8 mouse cellular contexts compared by ENCODE assay signal in the genomic region with DNA sequence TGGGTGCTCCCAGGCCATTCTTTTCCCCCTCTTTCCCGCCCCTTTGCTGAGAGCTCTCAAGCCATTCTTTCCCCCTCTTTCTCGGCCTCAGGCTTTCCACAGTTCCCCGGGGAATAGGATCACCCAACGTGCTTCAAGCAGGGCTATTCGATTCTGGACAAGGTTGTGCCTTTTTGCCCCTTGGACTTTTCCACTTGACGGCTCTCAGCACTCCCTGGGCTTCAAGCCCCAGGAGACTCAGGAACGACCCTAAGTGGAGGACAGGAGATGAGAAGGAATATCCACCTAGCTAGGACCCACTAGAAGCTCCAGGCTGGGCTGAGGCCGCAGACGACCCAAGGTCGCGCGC. TPM values are rescaled to one million over a fixed set of nuclear protein-coding genes. Genes with fewer than 3 reads are reported as not detected.
DNase-seq lines count a peak whose midpoint lies in the region; ATAC-seq and TF ChIP-seq lines count a peak whose summit lies in the region.

No protein-coding gene starts in this region.

- no peak for TF ChIP-seq POLR2A in bone marrow macrophage, adult 2 months (IDR thresholded peaks at IDR 0.05; ENCODE audit: borderline replicate concordance, low read depth, low read length)

- peaks cover 29% of the 10 kb centered on the region for H3K36me3 ChIP-seq in kidney, embryonic 14.5 days (ENCODE audit: control insufficient read depth, insufficient read depth, low read length)
- peaks cover 35% of the 10 kb centered on the region for H3K36me3 ChIP-seq in hindbrain, embryonic 10.5 days
- peaks cover 3% of the 10 kb centered on the region; the same call in 1 of the 2 replicates for H3K36me3 ChIP-seq in macrophage (ENCODE audit: inconsistent target)

- H3K27ac ChIP-seq in kidney, embryonic 14.5 days (ENCODE audit: low read depth, low read length): peak overlapping the region; percentile 95
- peak overlapping the region; percentile 63 for H3K27ac ChIP-seq in bone marrow macrophage, adult 2 months (ENCODE audit: insufficient read depth, low read depth, low read length)
- peak overlapping the region; percentile 96 for H3K27ac ChIP-seq in hindbrain, embryonic 10.5 days
- peak overlapping the region; percentile 57 for H3K27ac ChIP-seq in macrophage

- H3K9ac ChIP-seq in kidney, embryonic 14.5 days (ENCODE audit: low read depth, low read length): peak overlapping the region; percentile 93

- H3K4me3 ChIP-seq in kidney, embryonic 14.5 days (ENCODE audit: low read length): peak overlapping the region; percentile 78
- peak overlapping the region; percentile 71 for H3K4me3 ChIP-seq in bone marrow macrophage, adult 2 months (ENCODE audit: insufficient read depth, low read length)
- peak overlapping the region; percentile 86 for H3K4me3 ChIP-seq in hindbrain, embryonic 10.5 days
- peak overlapping the region; percentile 64 for H3K4me3 ChIP-seq in macrophage (ENCODE audit: inconsistent target)

- H3K4me2 ChIP-seq in kidney, embryonic 14.5 days (replicated peaks; ENCODE audit: low read depth, low read length): peak overlapping the region; percentile 86

- H3K79me2 ChIP-seq in macrophage (ENCODE audit: inconsistent target): peaks cover 76% of the 10 kb centered on the region

- ATAC-seq in kidney, embryonic 14.5 days (ENCODE audit: low FRiP score, low TSS enrichment): no peak

- no peak for TF ChIP-seq CTCF in bone marrow macrophage, adult 2 months (IDR thresholded peaks at IDR 0.05; ENCODE audit: low read depth, low read length)

- H3K9me3 ChIP-seq in kidney, embryonic 14.5 days (ENCODE audit: control insufficient read depth, low read length): no peaks in the 10 kb centered on the region
- H3K9me3 ChIP-seq in hindbrain, embryonic 10.5 days: no peaks in the 10 kb centered on the region

- no peak for DNase-seq in kidney, postnatal 4 days
- no peak for DNase-seq in hindbrain, embryonic 10.5 days (ENCODE audit: low spot score)
- DNase-seq in adrenal gland, adult (ENCODE audit: inconsistent age in 2 of 2, low spot score in 1 of 2): no peak
- no peak for DNase-seq in adipocyte (ENCODE audit: low spot score)
- DNase-seq in adrenal gland, postnatal 14 days: no peak

- 3% methylated on average over 12 of the region's 12 CpGs for WGBS in kidney, embryonic 14.5 days
- WGBS in hindbrain, embryonic 10.5 days: under 1% methylated on average over 12 of the region's 12 CpGs
- 2% methylated on average over 12 of the region's 12 CpGs for WGBS in macrophage (ENCODE audit: missing documents)

- H3K4me1 ChIP-seq in kidney, embryonic 14.5 days (ENCODE audit: control insufficient read depth, insufficient read depth, low read length): peaks cover 19% of the 10 kb centered on the region
- H3K4me1 ChIP-seq in bone marrow macrophage, adult 2 months (ENCODE audit: control insufficient read depth, insufficient read depth, low read length): peaks cover 50% of the 10 kb centered on the region
- H3K4me1 ChIP-seq in hindbrain, embryonic 10.5 days (replicated peaks): peaks cover 31% of the 10 kb centered on the region

- no peaks in the 10 kb centered on the region for H3K27me3 ChIP-seq in kidney, embryonic 14.5 days (ENCODE audit: control insufficient read depth, insufficient read depth, low read length)
- no peaks in the 10 kb centered on the region for H3K27me3 ChIP-seq in hindbrain, embryonic 10.5 days (ENCODE audit: insufficient read depth, poor library complexity, severe bottlenecking)

RNA-seq across cellular contexts. Expression of a gene that starts 0.7 kb away (rescaled TPM):
- 178 and 249 TPM in 2 replicates for polyA plus RNA-seq in kidney, embryonic 14.5 days (2014; fragmentation: Nextera tagmentation; extraction: Ambion mirVana)
- polyA plus RNA-seq in bone marrow macrophage, adult 2 months (2012; ENCODE audit: insufficient read depth, insufficient read length, missing spikeins): 94.5 and 97.1 TPM in 2 replicates
- polyA plus RNA-seq in hindbrain, embryonic 10.5 days (2016; fragmentation: Nextera tagmentation; extraction: Ambion mirVana): 269 and 286 TPM in 2 replicates
- total RNA-seq in macrophage (2018; cell fraction: chromatin; rRNA removed): 10 to 100 TPM in 21 of 26 experiments, 1 to 10 TPM in 5; 3.9 to 35.1 (median 20.3) TPM
- total RNA-seq in macrophage (2018; cell fraction: cytosol; rRNA removed): 10 to 100 TPM; 35.0 to 99.6 (median 53.8) TPM
- total RNA-seq in macrophage (2018; cell fraction: nucleus; rRNA removed): 10 to 100 TPM in 22 of 26 experiments, 1 to 10 TPM in 4; 4.7 to 28.4 (median 15.9) TPM
- polyA plus RNA-seq in macrophage (2018): 45.0 to 207 TPM (median 89.0 TPM) in 3 replicates
- total RNA-seq in adrenal gland, postnatal 14 days (2021): 87.9 and 88.0 TPM in 2 replicates

RNA-seq across cellular contexts. Expression of a gene that starts 1.1 kb away (rescaled TPM):
- polyA plus RNA-seq in kidney, embryonic 14.5 days (2014; fragmentation: Nextera tagmentation; extraction: Ambion mirVana): 31.7 and 46.9 TPM in 2 replicates
- polyA plus RNA-seq in bone marrow macrophage, adult 2 months (2012; ENCODE audit: insufficient read depth, insufficient read length, missing spikeins): 20.1 and 20.7 TPM in 2 replicates
- polyA plus RNA-seq in hindbrain, embryonic 10.5 days (2016; fragmentation: Nextera tagmentation; extraction: Ambion mirVana): 32.5 and 32.9 TPM in 2 replicates
- total RNA-seq in macrophage (2018; cell fraction: chromatin; rRNA removed): 10 to 100 TPM; 19.8 to 80.0 (median 35.9) TPM
- total RNA-seq in macrophage (2018; cell fraction: cytosol; rRNA removed): 10 to 100 TPM; 15.9 to 39.8 (median 19.8) TPM
- 10 to 100 TPM; 20.8 to 63.6 (median 30.7) TPM for total RNA-seq in macrophage (2018; cell fraction: nucleus; rRNA removed)
- 11.2 to 15.3 TPM (median 12.4 TPM) in 3 replicates for polyA plus RNA-seq in macrophage (2018)
- total RNA-seq in adrenal gland, postnatal 14 days (2021): 41.0 and 61.5 TPM in 2 replicates

RNA-seq across cellular contexts. Expression of a gene that starts 43.4 kb away (rescaled TPM):
- 2.1 and 2.9 TPM in 2 replicates for polyA plus RNA-seq in kidney, embryonic 14.5 days (2014; fragmentation: Nextera tagmentation; extraction: Ambion mirVana)
- not detected in 2 replicates for polyA plus RNA-seq in bone marrow macrophage, adult 2 months (2012; ENCODE audit: insufficient read depth, insufficient read length, missing spikeins)
- 2.8 and 6.6 TPM in 2 replicates for polyA plus RNA-seq in hindbrain, embryonic 10.5 days (2016; fragmentation: Nextera tagmentation; extraction: Ambion mirVana)
- total RNA-seq in macrophage (2018; cell fraction: chromatin; rRNA removed): under 1 TPM in 1 of 26 experiments, not detected in 25; 0.13 TPM
- not detected for total RNA-seq in macrophage (2018; cell fraction: cytosol; rRNA removed)
- total RNA-seq in macrophage (2018; cell fraction: nucleus; rRNA removed): under 1 TPM in 1 of 26 experiments, not detected in 25; 0.21 TPM
- polyA plus RNA-seq in macrophage (2018): not detected in 3 replicates
- 0.70 and 1.1 TPM in 2 replicates for total RNA-seq in adrenal gland, postnatal 14 days (2021)

RNA-seq across cellular contexts. Expression of a gene that starts 44.7 kb away (rescaled TPM):
- polyA plus RNA-seq in kidney, embryonic 14.5 days (2014; fragmentation: Nextera tagmentation; extraction: Ambion mirVana): 29.1 and 57.6 TPM in 2 replicates
- polyA plus RNA-seq in bone marrow macrophage, adult 2 months (2012; ENCODE audit: insufficient read depth, insufficient read length, missing spikeins): not detected in 2 replicates
- polyA plus RNA-seq in hindbrain, embryonic 10.5 days (2016; fragmentation: Nextera tagmentation; extraction: Ambion mirVana): 3.3 and 3.4 TPM in 2 replicates
- total RNA-seq in macrophage (2018; cell fraction: chromatin; rRNA removed): not detected
- not detected for total RNA-seq in macrophage (2018; cell fraction: cytosol; rRNA removed)
- not detected for total RNA-seq in macrophage (2018; cell fraction: nucleus; rRNA removed)
- not detected in 3 replicates for polyA plus RNA-seq in macrophage (2018)
- total RNA-seq in adrenal gland, postnatal 14 days (2021): 1.7 TPM in 1 of 2 replicates, not detected in the other
